Mouse (Mus musculus) layer of hippocampus, adult 2 months (tissue): ENCODE measurements around the gene Hip1r. TPM values are rescaled to one million over a fixed set of nuclear protein-coding genes. Genes with fewer than 3 reads are reported as not detected.

Source experiments
- DNase-seq, 2 experiments: peaks; one replicate each; pipeline ENCODE4 v3.0.0; 2022; ENCODE audit warnings: low spot score in 2 of 2
- H3K27ac ChIP-seq: fragments of 200-600 bp; 2 replicates; pipeline ENCODE4 v1.8.1; 2022
- H3K4me3 ChIP-seq: fragments of 200-600 bp; 2 replicates; pipeline ENCODE4 v1.8.1; 2022; ENCODE audit warnings: mild to moderate bottlenecking
- CTCF ChIP-seq: fragments of 200-600 bp; conservative IDR thresholded peaks from 2 replicates; pipeline ENCODE4 v1.8.1; 2022; ENCODE audit warnings: antibody characterized with exemption, mild to moderate bottlenecking, moderate library complexity
- long read RNA-seq, 2 experiments: library from polyadenylated mRNA; stranded (forward); transcript quantifications; one replicate each; pipeline ENCODE4 v2.0.0; 2021; ENCODE audit warnings: borderline mapping rate in 2 of 2
- total RNA-seq, 2 experiments: library from RNA; stranded (reverse); gene quantifications; 2 replicates each; pipeline ENCODE4 v1.2.3; 2021

Gene Hip1r
- total RNA-seq: 10 to 100 TPM; 42.8 to 43.8 TPM
- long read RNA-seq, experiment 1, full-length matches to known transcripts: 19 of 30 reads
- long read RNA-seq, experiment 1, partial matches to known transcripts: 7 of 30 reads
- long read RNA-seq, experiment 1, other reads (novel, unspliced or antisense): 4 of 30 reads
- long read RNA-seq, experiment 2, full-length matches to known transcripts: 27 of 50 reads
- long read RNA-seq, experiment 2, partial matches to known transcripts: 9 of 50 reads
- long read RNA-seq, experiment 2, other reads (novel, unspliced or antisense): 14 of 50 reads

DNA sequence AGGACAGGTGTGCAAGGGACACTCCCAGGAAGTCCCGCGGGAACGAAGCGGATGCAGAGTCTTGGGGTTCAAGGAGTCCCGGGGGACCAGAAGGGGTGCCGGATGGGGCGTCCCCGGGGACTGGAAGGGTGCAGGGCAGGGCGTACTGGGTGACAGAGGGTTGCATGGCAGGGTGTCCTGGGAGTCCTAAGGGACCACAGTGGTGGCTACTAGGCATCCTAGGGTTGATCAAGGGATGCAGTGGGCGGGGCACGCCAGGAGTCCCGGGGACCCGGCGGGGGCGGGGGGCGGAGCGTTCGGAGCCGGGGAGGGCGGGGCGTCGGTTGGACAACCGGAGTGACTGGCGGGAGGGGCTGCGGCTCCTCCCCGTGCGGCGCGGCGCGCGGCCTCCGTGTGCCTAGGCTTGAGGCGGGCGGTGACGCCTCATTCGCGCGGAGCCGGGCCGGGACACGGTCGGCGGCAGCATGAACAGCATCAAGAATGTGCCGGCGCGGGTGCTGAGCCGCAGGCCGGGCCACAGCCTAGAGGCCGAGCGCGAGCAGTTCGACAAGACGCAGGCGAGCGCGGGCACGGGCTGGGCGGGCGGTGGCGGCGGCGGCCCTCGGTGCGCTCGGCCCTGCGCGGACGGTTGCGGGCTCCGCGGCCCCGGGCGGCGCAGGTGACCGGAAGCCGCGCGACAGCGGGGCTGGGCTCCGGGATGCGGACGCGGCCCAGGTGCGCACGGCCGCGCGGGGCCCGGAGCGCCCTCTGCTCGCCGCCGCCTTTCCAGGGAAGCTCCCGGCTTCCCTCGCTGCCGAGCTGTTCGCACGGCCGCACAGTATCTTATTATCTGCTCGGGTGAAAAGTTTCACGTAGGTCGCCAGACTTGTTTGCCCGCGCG, at the start of gene Hip1r:
TSS of gene Hip1r (plus strand) at position 330 of the 880 bp plus-strand sequence.
- no peak for TF ChIP-seq CTCF
- Histone ChIP-seq H3K4me3 (peak within 1 kb of the TSS; percentile 82), H3K27ac (peak within 1 kb of the TSS; percentile 86)
- DNase-seq: peak; percentile 66 to 73

DNA sequence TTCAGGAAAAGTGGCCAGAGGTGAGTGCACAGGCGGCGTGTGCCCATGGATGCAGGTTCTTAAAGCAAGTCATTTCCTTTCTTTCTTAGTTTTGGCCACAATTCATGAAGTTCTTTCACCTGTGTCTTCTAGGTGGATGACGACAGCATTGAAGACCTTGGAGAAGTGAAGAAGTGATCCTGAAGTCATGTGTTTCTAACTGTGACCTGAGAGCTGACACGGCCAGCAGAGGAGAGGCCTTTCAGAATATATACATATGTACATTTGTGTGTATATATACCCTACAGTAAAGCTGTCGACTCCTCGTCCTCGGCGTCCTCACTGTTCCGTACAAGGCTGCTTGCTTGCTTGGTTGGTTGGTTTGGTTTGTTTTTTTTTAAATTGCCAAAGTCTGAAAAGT, 46.3 kb upstream of the Hip1r start, which contains the start of gene Gm43518:
TSS of gene Gm43518 (plus strand) at position 301 of the 400 bp plus-strand sequence.
- no peak for TF ChIP-seq CTCF
- H3K4me3 ChIP-seq: no peak within 1 kb of the TSS
- no peak within 1 kb of the TSS for H3K27ac ChIP-seq
- peak in 1 of 2 experiments; percentile 1 for DNase-seq

DNA sequence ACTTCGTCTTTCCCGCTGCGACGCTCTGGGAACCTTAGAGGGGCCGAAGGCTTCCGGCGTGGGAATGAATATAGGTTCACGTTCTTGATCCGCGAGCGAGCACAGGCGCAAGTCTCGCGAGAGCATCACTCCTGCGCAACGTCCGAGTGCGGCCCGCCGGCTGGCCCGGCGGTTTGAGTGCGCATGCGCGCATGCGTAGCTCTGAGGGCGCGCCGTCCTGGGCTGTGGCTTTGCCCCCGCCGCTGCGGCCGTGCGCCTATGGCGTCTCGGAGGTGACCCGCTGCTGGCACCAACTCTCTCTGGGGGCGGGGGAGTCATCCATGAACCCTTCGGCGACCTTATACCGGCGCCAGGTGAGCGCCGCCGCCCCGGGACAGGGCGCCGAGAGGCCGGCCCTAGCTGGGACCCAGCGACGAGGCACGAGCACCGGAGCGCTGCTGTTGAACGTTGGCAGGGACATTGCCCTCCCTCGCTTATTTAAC, 42.9 kb upstream of the Hip1r start, which contains the start of gene Ccdc62:
TSS of gene Ccdc62 (plus strand) at position 172 of the 482 bp plus-strand sequence.
- no peak for TF ChIP-seq CTCF
- Histone ChIP-seq H3K27ac (peak within 1 kb of the TSS; percentile 97), H3K4me3 (peak within 1 kb of the TSS; percentile 94)
- DNase-seq: peak; percentile 88 to 92

DNA sequence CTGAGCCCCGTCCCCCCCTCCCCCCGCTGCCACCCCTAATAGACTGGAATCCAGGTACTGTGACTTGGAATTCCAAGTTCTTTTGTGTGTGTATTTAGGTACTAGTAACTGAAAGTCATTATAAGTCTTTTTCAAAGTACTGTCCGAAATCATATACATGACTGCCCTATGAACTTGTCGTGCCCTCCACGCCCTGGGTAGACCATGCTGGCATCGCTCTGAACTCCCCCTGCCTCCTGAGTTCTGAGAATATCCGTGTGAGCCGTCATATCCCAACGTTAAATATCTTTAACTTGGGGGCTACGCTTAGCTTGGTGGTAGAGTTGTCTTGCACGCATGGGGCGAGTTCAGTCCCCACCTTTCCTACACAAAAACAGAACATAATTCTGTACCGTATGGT, 42.3 kb upstream of the Hip1r start:
- DNase-seq: no peak
- Histone ChIP-seq H3K4me3 (peak overlapping the region; percentile 94), H3K27ac (peak overlapping the region; percentile 97)
- TF ChIP-seq CTCF: no peak

DNA sequence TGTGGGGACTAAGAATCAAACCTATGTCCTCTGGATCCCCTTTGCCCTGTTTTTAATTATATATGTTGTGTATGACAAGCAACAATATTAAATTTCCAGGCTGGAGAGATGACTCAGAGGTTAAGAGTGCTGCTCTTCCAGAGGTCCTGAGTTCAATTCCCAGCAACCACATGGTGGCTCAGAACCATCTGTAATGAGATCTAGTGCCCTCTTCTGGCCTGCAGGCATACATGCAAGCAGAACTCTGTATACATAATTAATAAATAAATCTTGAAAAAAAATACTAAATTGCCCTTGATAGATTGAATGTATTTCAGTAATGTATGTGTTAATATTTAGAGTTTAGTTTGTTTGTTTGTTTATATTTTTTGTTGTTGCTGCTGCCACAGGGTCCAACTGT, 40.5 kb upstream of the Hip1r start:
- Histone ChIP-seq H3K4me3 (no peak overlapping the region), H3K27ac (no peak overlapping the region)
- peak; percentile 59 for TF ChIP-seq CTCF
- peak in 1 of 2 experiments; percentile 5 for DNase-seq

DNA sequence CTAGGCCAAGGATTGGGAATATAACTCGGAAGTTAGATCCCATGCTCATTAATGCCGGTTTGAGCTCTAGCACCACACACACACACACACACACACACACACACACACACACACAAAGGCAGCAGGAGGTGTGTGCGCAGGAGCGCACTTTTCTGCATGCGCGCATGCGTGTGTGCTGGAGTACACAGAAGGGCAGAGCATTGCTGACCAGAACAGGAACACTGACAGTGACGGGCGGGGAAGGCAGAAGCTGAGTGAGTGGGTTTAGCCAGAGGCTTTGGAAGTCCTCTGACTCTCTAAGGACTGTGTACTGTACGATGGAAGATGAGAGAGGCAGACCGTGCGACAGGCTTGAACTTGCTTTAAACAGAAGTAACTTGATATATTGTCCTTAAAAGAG, 39.9 kb upstream of the Hip1r start:
- no peak for TF ChIP-seq CTCF
- DNase-seq: peak in 1 of 2 experiments; percentile 1
- Histone ChIP-seq H3K4me3 (no peak overlapping the region), H3K27ac (no peak overlapping the region)

DNA sequence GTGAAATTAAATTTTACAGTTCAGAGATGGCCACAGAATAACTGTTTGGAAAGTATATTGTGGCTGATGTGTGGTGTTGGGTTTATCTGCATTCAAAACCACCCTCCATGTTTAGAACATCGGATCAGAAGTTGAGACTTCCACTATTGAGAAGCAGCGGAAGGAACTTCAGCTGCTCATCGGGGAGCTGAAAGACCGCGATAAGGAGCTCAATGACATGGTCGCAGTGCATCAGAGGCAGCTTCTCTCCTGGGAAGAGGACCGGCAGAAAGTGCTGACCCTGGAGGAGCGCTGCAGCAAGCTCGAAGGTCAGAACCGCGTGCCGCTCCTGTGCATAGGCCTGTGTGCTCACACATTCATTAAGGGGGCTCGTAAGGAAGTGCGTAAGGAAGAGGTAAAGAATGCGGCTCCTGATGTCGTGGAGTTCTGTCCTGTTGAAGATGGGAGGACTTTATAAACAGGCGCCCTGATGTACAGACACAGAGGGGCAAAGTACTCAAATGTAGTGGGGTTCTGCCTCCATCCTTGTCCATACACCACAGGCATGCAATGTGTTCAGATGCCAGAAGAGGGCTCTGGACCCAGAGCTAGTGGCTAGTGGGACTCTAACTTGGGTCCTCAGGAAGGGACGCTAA, 39.4 kb upstream of the Hip1r start:
- TF ChIP-seq CTCF: peak; percentile 68
- Histone ChIP-seq H3K27ac (no peak overlapping the region), H3K4me3 (no peak overlapping the region)
- no peak for DNase-seq

DNA sequence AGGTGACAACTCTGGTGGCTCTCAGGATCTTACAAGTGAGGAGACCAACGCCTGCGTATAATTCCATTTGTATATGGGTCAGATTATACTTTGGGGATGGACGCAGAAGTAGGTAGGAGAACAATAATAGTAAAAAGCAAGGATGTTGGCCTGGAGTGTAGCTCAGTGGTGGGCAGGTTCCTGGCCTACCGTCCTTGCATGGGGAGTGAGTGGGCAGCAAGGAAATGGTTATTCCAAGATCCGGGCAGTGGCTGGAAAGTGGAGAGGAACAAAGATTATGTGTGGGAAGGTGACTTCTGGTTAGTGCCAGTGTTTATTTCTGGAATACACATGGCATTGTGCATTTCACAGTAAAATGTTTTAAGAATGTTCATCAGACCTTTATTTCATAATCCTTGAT, 37.5 kb upstream of the Hip1r start:
- no peak overlapping the region for H3K4me3 ChIP-seq
- TF ChIP-seq CTCF: no peak
- no peak overlapping the region for H3K27ac ChIP-seq
- no peak for DNase-seq

DNA sequence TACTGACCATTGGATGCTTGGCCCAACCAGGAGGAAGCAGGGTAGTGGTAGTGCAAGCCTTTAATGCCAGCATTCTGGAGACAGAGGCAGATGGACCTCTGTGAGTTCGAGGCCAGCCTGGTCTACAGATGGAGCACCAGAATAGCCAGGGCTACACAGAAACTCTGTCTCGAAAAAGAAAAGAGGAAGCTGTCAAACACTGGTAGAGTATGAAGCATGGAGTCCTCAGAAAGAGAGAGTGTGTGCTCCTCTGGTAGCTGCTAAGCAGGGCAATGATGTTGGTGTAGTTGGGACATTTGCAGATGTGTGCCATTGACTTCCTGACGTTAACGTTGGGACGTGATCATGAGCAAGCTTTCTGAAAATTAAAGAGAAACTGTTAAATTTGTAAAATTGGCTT, 34.9 kb upstream of the Hip1r start:
- no peak for DNase-seq
- Histone ChIP-seq H3K27ac (no peak overlapping the region), H3K4me3 (no peak overlapping the region)
- no peak for TF ChIP-seq CTCF

DNA sequence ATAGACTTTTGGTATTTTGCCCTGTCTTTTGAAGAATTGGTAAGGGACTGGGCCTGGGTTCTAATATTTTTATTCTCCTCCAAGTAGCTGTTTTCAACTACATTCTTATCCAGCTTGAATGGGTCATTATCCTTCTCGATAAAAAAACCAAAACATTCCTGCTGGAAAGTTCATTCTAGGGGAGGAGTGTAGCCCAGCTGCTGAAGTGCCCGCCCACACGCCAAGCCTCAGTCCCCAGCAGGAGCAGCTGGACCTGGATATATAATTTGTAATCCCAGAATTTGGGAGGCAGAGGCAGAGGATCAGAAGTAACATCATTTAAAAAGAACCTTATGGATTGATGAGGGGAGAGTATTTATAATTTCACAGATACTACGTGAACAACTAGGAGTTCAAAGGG, 26.9 kb upstream of the Hip1r start:
- no peak overlapping the region for H3K4me3 ChIP-seq
- TF ChIP-seq CTCF: no peak
- no peak for DNase-seq
- H3K27ac ChIP-seq: no peak overlapping the region

DNA sequence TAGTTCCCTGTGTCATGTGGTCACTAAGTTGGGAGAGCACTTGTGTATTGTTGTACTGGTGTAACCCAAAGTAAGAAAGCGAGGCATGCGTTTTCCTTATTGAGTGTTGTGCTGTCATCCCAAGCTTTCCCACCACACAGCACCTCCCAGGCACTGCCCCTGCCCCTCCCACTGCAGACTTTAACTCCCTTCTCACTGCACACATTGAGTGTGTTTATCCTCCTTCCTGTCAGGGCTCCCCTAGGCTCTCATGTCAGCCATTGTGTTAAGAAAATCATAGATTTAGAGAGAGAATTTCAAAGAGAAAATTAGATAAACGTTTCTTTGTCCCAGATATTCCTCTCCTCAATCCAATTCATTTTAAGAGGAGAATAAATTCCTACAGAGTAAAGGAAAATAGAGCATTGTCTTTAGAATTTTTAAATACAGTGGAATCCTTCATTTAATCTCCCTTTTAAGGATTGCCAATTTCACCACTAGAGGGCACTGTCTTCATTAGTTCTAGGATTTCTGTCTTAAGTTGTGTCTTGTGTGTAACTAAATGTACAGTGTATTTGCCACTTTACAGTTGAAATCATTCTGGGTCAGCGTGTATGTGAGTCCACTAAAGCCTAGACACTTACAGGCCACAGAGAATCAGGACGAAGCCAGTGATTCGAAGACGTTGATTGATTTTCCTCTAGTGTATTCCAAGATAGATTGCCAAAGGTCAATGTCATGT, 26.2 kb upstream of the Hip1r start:
- DNase-seq: peak; percentile 55 to 65
- peak; percentile 92 for TF ChIP-seq CTCF
- Histone ChIP-seq H3K4me3 (no peak overlapping the region), H3K27ac (no peak overlapping the region)

DNA sequence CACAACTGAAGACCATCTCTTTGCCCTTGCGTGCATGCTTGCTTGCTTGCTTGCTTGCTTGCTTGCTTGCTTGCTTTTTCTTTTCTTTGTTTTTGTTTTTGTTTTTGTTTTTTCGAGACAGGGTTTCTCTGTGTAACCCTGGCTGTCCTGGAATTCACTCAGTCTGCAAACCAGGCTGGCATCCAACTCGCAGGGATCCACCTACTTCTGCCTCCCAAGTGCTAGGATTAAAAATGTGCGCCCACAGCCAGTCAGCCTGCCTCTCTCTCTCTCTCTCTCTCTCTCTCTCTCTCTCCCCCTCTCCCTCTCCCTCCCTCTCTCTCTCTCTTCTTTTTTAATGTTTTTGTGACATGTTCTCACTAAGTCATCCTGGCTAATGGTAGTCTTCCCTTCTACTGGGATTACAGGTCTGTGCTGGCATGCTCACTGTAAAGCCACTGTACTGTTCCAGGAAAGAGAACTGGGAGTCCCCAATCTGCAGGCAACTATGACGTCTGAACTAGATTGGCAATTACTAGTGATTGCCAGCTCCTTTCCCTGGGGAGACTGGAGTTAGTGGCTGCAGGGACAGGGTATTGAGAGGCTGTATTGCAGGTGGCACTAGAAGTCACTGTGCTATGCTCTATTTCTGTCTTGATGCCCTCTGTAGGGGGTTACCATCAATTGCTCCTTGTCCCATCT, 20.9 kb upstream of the Hip1r start:
- no peak for TF ChIP-seq CTCF

More for the DNA sequence above, 20.9 kb upstream of the Hip1r start:
- H3K4me3 ChIP-seq: no peak overlapping the region
- DNase-seq: peak; percentile 49 to 70
- H3K27ac ChIP-seq: peak overlapping the region; percentile 67; the same call in 1 of the 2 replicates
